In genomic region chr9:96718888-96719287, GRCm38 (mm10) we compare ENCODE assay signal across 8 mouse cellular contexts. TPM values are rescaled to one million over a fixed set of nuclear protein-coding genes. Genes with fewer than 3 reads are reported as not detected.
DNase-seq lines count a peak whose midpoint lies in the region; ATAC-seq and TF ChIP-seq lines count a peak whose summit lies in the region.

No protein-coding gene starts in this region.

- no peaks in the 10 kb centered on the region for H3K9me3 ChIP-seq in lung, embryonic 14.5 days (ENCODE audit: low read depth, low read length)
- no peaks in the 10 kb centered on the region for H3K9me3 ChIP-seq in embryonic facial prominence, embryonic 13.5 days
- no peaks in the 10 kb centered on the region for H3K9me3 ChIP-seq in intestine, postnatal 0 days (ENCODE audit: control insufficient read depth)

- H3K27ac ChIP-seq in lung, embryonic 14.5 days (ENCODE audit: low read depth) = peak overlapping the region; percentile 97; the same call in 1 of the 2 replicates
- peak overlapping the region; percentile 88 for H3K27ac ChIP-seq in embryonic facial prominence, embryonic 13.5 days
- peak overlapping the region; percentile 99 for H3K27ac ChIP-seq in intestine, postnatal 0 days (ENCODE audit: low read depth, low read length)
- peak overlapping the region; percentile 93 for H3K27ac ChIP-seq in olfactory bulb, adult 2 months (ENCODE audit: insufficient read depth, low read depth, low read length)

- no peak for ATAC-seq in lung, embryonic 14.5 days (ENCODE audit: insufficient read depth)
- no peak for ATAC-seq in embryonic facial prominence, embryonic 13.5 days (ENCODE audit: insufficient number of reproducible peaks, insufficient read depth, low FRiP score, low TSS enrichment, low read depth)
- no peak for ATAC-seq in intestine, postnatal 0 days

- 46% methylated on average over 10 of the region's 10 CpGs for WGBS in lung, embryonic 14.5 days
- WGBS in embryonic facial prominence, embryonic 13.5 days = 49% methylated on average over 10 of the region's 10 CpGs
- WGBS in intestine, postnatal 0 days = 31% methylated on average over 10 of the region's 10 CpGs
- WGBS in olfactory bulb, adult 2 months = 56% methylated on average over 10 of the region's 10 CpGs

- no peak for TF ChIP-seq POLR2A in olfactory bulb, adult 2 months (IDR thresholded peaks at IDR 0.05; ENCODE audit: insufficient read depth, low read depth, low read length)

- H3K4me2 ChIP-seq in lung, embryonic 14.5 days = peak overlapping the region; percentile 58
- peak overlapping the region; percentile 72 for H3K4me2 ChIP-seq in embryonic facial prominence, embryonic 13.5 days
- peak overlapping the region; percentile 65 for H3K4me2 ChIP-seq in intestine, postnatal 0 days (replicated peaks; ENCODE audit: low read depth)

- DNase-seq in lung, embryonic 14.5 days = no peak
- DNase-seq in lung, postnatal 4 days = no peak
- no peak for DNase-seq in MN1 (ENCODE audit: low spot score)
- DNase-seq in frontal cortex, adult 2 months (ENCODE audit: extremely low spot score in 1 of 2, low spot score in 1 of 2) = no peak
- no peak for DNase-seq in layer of hippocampus, postnatal 10 days (ENCODE audit: low spot score in 2 of 2)

- peak overlapping the region; percentile 82 for H3K4me3 ChIP-seq in lung, embryonic 14.5 days (ENCODE audit: low read depth, low read length)
- H3K4me3 ChIP-seq in embryonic facial prominence, embryonic 13.5 days = peak overlapping the region; percentile 70
- peak overlapping the region; percentile 86 for H3K4me3 ChIP-seq in intestine, postnatal 0 days (ENCODE audit: low read depth, low read length)
- peak overlapping the region; percentile 86 for H3K4me3 ChIP-seq in olfactory bulb, adult 2 months (ENCODE audit: insufficient read depth, low read depth, low read length)

- H3K9ac ChIP-seq in lung, embryonic 14.5 days = peak overlapping the region; percentile 96
- peak overlapping the region; percentile 91 for H3K9ac ChIP-seq in embryonic facial prominence, embryonic 13.5 days
- peak overlapping the region; percentile 98 for H3K9ac ChIP-seq in intestine, postnatal 0 days (ENCODE audit: low read depth, low read length)

- no peaks in the 10 kb centered on the region for H3K27me3 ChIP-seq in lung, embryonic 14.5 days (ENCODE audit: insufficient read depth, low read length)
- H3K27me3 ChIP-seq in embryonic facial prominence, embryonic 13.5 days = no peaks in the 10 kb centered on the region
- H3K27me3 ChIP-seq in intestine, postnatal 0 days (replicated peaks; ENCODE audit: control insufficient read depth, insufficient read depth, low read length) = no peaks in the 10 kb centered on the region

- H3K36me3 ChIP-seq in lung, embryonic 14.5 days (ENCODE audit: insufficient read depth) = peaks cover 8% of the 10 kb centered on the region
- no peaks in the 10 kb centered on the region for H3K36me3 ChIP-seq in embryonic facial prominence, embryonic 13.5 days
- H3K36me3 ChIP-seq in intestine, postnatal 0 days (ENCODE audit: control insufficient read depth, insufficient read depth) = peaks cover 11% of the 10 kb centered on the region; the same call in 1 of the 2 replicates

- TF ChIP-seq CTCF in lung, embryonic 14.5 days (IDR thresholded peaks at IDR 0.05; ENCODE audit: low read depth) = no peak
- TF ChIP-seq CTCF in intestine, postnatal 0 days (IDR thresholded peaks at IDR 0.05; ENCODE audit: low read depth) = no peak
- no peak for TF ChIP-seq CTCF in olfactory bulb, adult 2 months (IDR thresholded peaks at IDR 0.05; ENCODE audit: insufficient read depth, low read depth, low read length)

- H3K4me1 ChIP-seq in lung, embryonic 14.5 days (ENCODE audit: insufficient read depth) = peaks cover 5% of the 10 kb centered on the region; the same call in 1 of the 2 replicates
- peaks cover 29% of the 10 kb centered on the region for H3K4me1 ChIP-seq in embryonic facial prominence, embryonic 13.5 days
- 0 out of 2 replicates have a peak, but pooled peaks cover 2% of the 10 kb centered on the region for H3K4me1 ChIP-seq in intestine, postnatal 0 days (replicated peaks; ENCODE audit: control insufficient read depth, insufficient read depth, low read length)
- peaks cover 17% of the 10 kb centered on the region for H3K4me1 ChIP-seq in olfactory bulb, adult 2 months (ENCODE audit: control insufficient read depth, insufficient read depth, low read length)

RNA-seq across cellular contexts. Expression of gene Zbtb38, which starts 33.7 kb away (rescaled TPM):
- polyA plus RNA-seq in lung, embryonic 14.5 days (2014; fragmentation: Nextera tagmentation; extraction: Ambion mirVana) = 24.5 and 24.6 TPM in 2 replicates
- polyA plus RNA-seq in embryonic facial prominence, embryonic 13.5 days (2015; fragmentation: Nextera tagmentation; extraction: Ambion mirVana) = 14.6 and 16.2 TPM in 2 replicates
- 18.5 and 20.8 TPM in 2 replicates for polyA plus RNA-seq in intestine, postnatal 0 days (2015; fragmentation: Nextera tagmentation; extraction: Ambion mirVana)
- polyA plus RNA-seq in olfactory bulb, adult 2 months (2012; ENCODE audit: insufficient read depth, insufficient read length, low replicate concordance, missing spikeins) = 74.3 TPM in 1 of 2 replicates, not detected in the other
- 19.0 and 20.5 TPM in 2 replicates for polyA plus RNA-seq in frontal cortex, adult 2 months (2012; rRNA removed)
- total RNA-seq in layer of hippocampus, postnatal 10 days (2021) = 10 to 100 TPM; 42.3 to 45.2 TPM
